Mouse (Mus musculus): ENCODE measurements at regions not wholly inside any gene's neighbourhood (a gene's known extent, or its start where the extent isn't known, plus 50 kb on each side); places are given as distances from the start of the nearest gene placed in this dataset.

- peak; percentile 95 for DNase-seq
Measured at GRCm38 (mm10) chr12:77780885-77781698, 412.9 kb upstream of the Gm6657 start.

GRCm38 (mm10) chr12:77783909-77784308 is 410.1 kb upstream of the Gm6657 start:
- no peak for DNase-seq

GRCm38 (mm10) chr12:77785647-77786046 is 408.4 kb upstream of the Gm6657 start:
- DNase-seq = no peak

- no peak for DNase-seq
Measured at GRCm38 (mm10) chr12:77786678-77787077, 407.4 kb upstream of the Gm6657 start.

GRCm38 (mm10) chr12:77788273-77788672 is 405.8 kb upstream of the Gm6657 start:
- DNase-seq = no peak

GRCm38 (mm10) chr12:77789427-77789826 is 404.6 kb upstream of the Gm6657 start:
- peak; percentile 38 for DNase-seq

GRCm38 (mm10) chr12:77789871-77790270 is 404.2 kb upstream of the Gm6657 start:
- DNase-seq = no peak

GRCm38 (mm10) chr12:77790891-77791672 is 403.0 kb upstream of the Gm6657 start:
- DNase-seq = peak; percentile 94

- no peak for DNase-seq
Measured at GRCm38 (mm10) chr12:77798516-77798915, 395.5 kb upstream of the Gm6657 start.

- DNase-seq = no peak
Measured at GRCm38 (mm10) chr12:77799134-77799770, 394.8 kb upstream of the Gm6657 start.

GRCm38 (mm10) chr12:77807674-77808073 is 386.4 kb upstream of the Gm6657 start:
- no peak for DNase-seq

- peak; percentile 53 for DNase-seq
Measured at GRCm38 (mm10) chr12:77811276-77811675, 382.8 kb upstream of the Gm6657 start.

GRCm38 (mm10) chr12:77819456-77819855 is 374.6 kb upstream of the Gm6657 start:
- no peak for DNase-seq

GRCm38 (mm10) chr12:77823381-77824030 is 370.5 kb upstream of the Gm6657 start:
- no peak for DNase-seq

GRCm38 (mm10) chr12:77833411-77834169 is 360.5 kb upstream of the Gm6657 start:
- no peak for DNase-seq

GRCm38 (mm10) chr12:77834891-77835290 is 359.2 kb upstream of the Gm6657 start:
- DNase-seq = no peak

GRCm38 (mm10) chr12:77836231-77836630 is 357.8 kb upstream of the Gm6657 start:
- no peak for DNase-seq

- DNase-seq = peak; percentile 49
Measured at GRCm38 (mm10) chr12:77841844-77842415, 352.1 kb upstream of the Gm6657 start.

GRCm38 (mm10) chr12:77852595-77853577 is 341.2 kb upstream of the Gm6657 start:
- DNase-seq = no peak

All from adrenal gland, postnatal 14 days (tissue).